Mouse (Mus musculus) kidney, adult 11 months (tissue): ENCODE results near the gene Ints2.
"Not testable (repeated sequence)": the region's sequence is repeated elsewhere in the genome, so short reads cannot be mapped to it uniquely, and the experiment has no call there.

Source experiments
- DNase-seq: peaks from one replicate; pipeline ENCODE4 v3.0.0; 2022

Gene Ints2

GRCm38 (mm10) chr11:86257460-86258076, at the start of gene Ints2:
Ints2 (minus strand) TSS chr11:86257575.
- peak; percentile 91 for DNase-seq

GRCm38 (mm10) chr11:86292201-86292600, 34.8 kb upstream of the Ints2 start:
- DNase-seq = not testable (repeated sequence)

GRCm38 (mm10) chr11:86291714-86292113, 34.3 kb upstream of the Ints2 start:
- DNase-seq = no peak

- no peak for DNase-seq
Measured at GRCm38 (mm10) chr11:86285729-86286128, 28.4 kb upstream of the Ints2 start.

GRCm38 (mm10) chr11:86278442-86279102, 21.2 kb upstream of the Ints2 start:
- no peak for DNase-seq

- no peak for DNase-seq
Measured at GRCm38 (mm10) chr11:86257054-86257453, 321 bp downstream of the Ints2 start.

GRCm38 (mm10) chr11:86253342-86253741, 4.0 kb downstream of the Ints2 start:
- no peak for DNase-seq

- DNase-seq = peak; percentile 60
Measured at GRCm38 (mm10) chr11:86232446-86232845, 24.9 kb downstream of the Ints2 start.

GRCm38 (mm10) chr11:86231781-86232350, 25.5 kb downstream of the Ints2 start:
- peak; percentile 57 for DNase-seq

- no peak for DNase-seq
Measured at GRCm38 (mm10) chr11:86226646-86227180, 30.7 kb downstream of the Ints2 start.

- no peak for DNase-seq
Measured at GRCm38 (mm10) chr11:86225761-86226160, 31.6 kb downstream of the Ints2 start.

GRCm38 (mm10) chr11:86211803-86212202, 45.6 kb downstream of the Ints2 start:
- peak; percentile 52 for DNase-seq

- no peak for DNase-seq
Measured at GRCm38 (mm10) chr11:86209123-86209522, 48.3 kb downstream of the Ints2 start.

- no peak for DNase-seq
Measured at GRCm38 (mm10) chr11:86205876-86206275, 51.5 kb downstream of the Ints2 start.

- no peak for DNase-seq
Measured at GRCm38 (mm10) chr11:86205031-86205430, 52.3 kb downstream of the Ints2 start.

- no peak for DNase-seq
Measured at GRCm38 (mm10) chr11:86201901-86202675, 55.3 kb downstream of the Ints2 start.

GRCm38 (mm10) chr11:86201037-86201786, 56.2 kb downstream of the Ints2 start, which contains the start of gene Brip1:
Brip1 (minus strand) TSS chr11:86201193.
- peak; percentile 93 for DNase-seq

- DNase-seq = no peak
Measured at GRCm38 (mm10) chr11:86200460-86201021, 56.8 kb downstream of the Ints2 start.

- DNase-seq = no peak
Measured at GRCm38 (mm10) chr11:86199733-86200132, 57.6 kb downstream of the Ints2 start.

GRCm38 (mm10) chr11:86185224-86185623, 72.2 kb downstream of the Ints2 start:
- DNase-seq = not testable (repeated sequence)

GRCm38 (mm10) chr11:86175833-86176232, 81.5 kb downstream of the Ints2 start:
- DNase-seq = no peak

- DNase-seq = peak; percentile 32
Measured at GRCm38 (mm10) chr11:86174173-86174572, 83.2 kb downstream of the Ints2 start.
